Mouse (Mus musculus): ENCODE results near the gene Gpr137c. TPM values are rescaled to one million over a fixed set of nuclear protein-coding genes. Genes with fewer than 3 reads are reported as not detected.

Gene Gpr137c
- polyA plus RNA-seq, 1 experiment, result 2.1 TPM

GRCm38 (mm10) chr14:45291608-45292007 is 72.1 kb downstream of the Gpr137c start:
- TF ChIP-seq CTCF (IDR thresholded peaks at IDR 0.05; ENCODE audit: extremely low read depth, insufficient read length, insufficient replicate concordance, low read depth, low read length) (no peak), POLR2A (IDR thresholded peaks at IDR 0.05; ENCODE audit: low read depth, low read length) (no peak)
- H3K27ac ChIP-seq (ENCODE audit: insufficient read depth, low read depth, low read length), result no peak overlapping the region
- WGBS, result 79% methylated on average over 4 of the region's 4 CpGs
- H3K4me3 ChIP-seq (ENCODE audit: low read depth, low read length), result no peak overlapping the region
- no peaks in the 10 kb centered on the region for H3K27me3 ChIP-seq (ENCODE audit: control insufficient read depth, insufficient read depth, low read length)
- H3K36me3 ChIP-seq (ENCODE audit: control insufficient read depth, insufficient read depth, low read length), result peaks cover 45% of the 10 kb centered on the region
- no peaks in the 10 kb centered on the region for H3K4me1 ChIP-seq (ENCODE audit: control insufficient read depth, insufficient read depth, insufficient read length, low read length)

GRCm38 (mm10) chr14:45303939-45304338 is 84.4 kb downstream of the Gpr137c start:
- 81% methylated on average over 4 of the region's 4 CpGs for WGBS
- Histone ChIP-seq H3K36me3 (ENCODE audit: control insufficient read depth, insufficient read depth, low read length) (peaks cover 41% of the 10 kb centered on the region), H3K27ac (ENCODE audit: insufficient read depth, low read depth, low read length) (no peak overlapping the region), H3K4me3 (ENCODE audit: low read depth, low read length) (no peak overlapping the region), H3K27me3 (ENCODE audit: control insufficient read depth, insufficient read depth, low read length) (no peaks in the 10 kb centered on the region), H3K4me1 (ENCODE audit: control insufficient read depth, insufficient read depth, insufficient read length, low read length) (0 out of 2 replicates have a peak, but pooled peaks cover 1% of the 10 kb centered on the region)
- TF ChIP-seq POLR2A (IDR thresholded peaks at IDR 0.05; ENCODE audit: low read depth, low read length) (no peak), CTCF (IDR thresholded peaks at IDR 0.05; ENCODE audit: extremely low read depth, insufficient read length, insufficient replicate concordance, low read depth, low read length) (no peak)

- WGBS, result 87% methylated on average over 4 of the region's 4 CpGs
- H3K4me3 ChIP-seq (ENCODE audit: low read depth, low read length), result no peak overlapping the region
- no peak for TF ChIP-seq POLR2A (IDR thresholded peaks at IDR 0.05; ENCODE audit: low read depth, low read length)
- no peak for TF ChIP-seq CTCF (IDR thresholded peaks at IDR 0.05; ENCODE audit: extremely low read depth, insufficient read length, insufficient replicate concordance, low read depth, low read length)
- H3K36me3 ChIP-seq (ENCODE audit: control insufficient read depth, insufficient read depth, low read length), result peaks cover 37% of the 10 kb centered on the region
- H3K27me3 ChIP-seq (ENCODE audit: control insufficient read depth, insufficient read depth, low read length), result no peaks in the 10 kb centered on the region
- no peak overlapping the region for H3K27ac ChIP-seq (ENCODE audit: insufficient read depth, low read depth, low read length)
- H3K4me1 ChIP-seq (ENCODE audit: control insufficient read depth, insufficient read depth, insufficient read length, low read length), result 0 out of 2 replicates have a peak, but pooled peaks cover 1% of the 10 kb centered on the region
Measured at GRCm38 (mm10) chr14:45304389-45304788, 84.9 kb downstream of the Gpr137c start.

- Histone ChIP-seq H3K4me3 (ENCODE audit: low read depth, low read length) (no peak overlapping the region), H3K4me1 (ENCODE audit: control insufficient read depth, insufficient read depth, insufficient read length, low read length) (0 out of 2 replicates have a peak, but pooled peaks cover 1% of the 10 kb centered on the region), H3K27ac (ENCODE audit: insufficient read depth, low read depth, low read length) (no peak overlapping the region), H3K36me3 (ENCODE audit: control insufficient read depth, insufficient read depth, low read length) (peaks cover 25% of the 10 kb centered on the region), H3K27me3 (ENCODE audit: control insufficient read depth, insufficient read depth, low read length) (no peaks in the 10 kb centered on the region)
- TF ChIP-seq POLR2A (IDR thresholded peaks at IDR 0.05; ENCODE audit: low read depth, low read length) (no peak), CTCF (IDR thresholded peaks at IDR 0.05; ENCODE audit: extremely low read depth, insufficient read length, insufficient replicate concordance, low read depth, low read length) (no peak)
- 90% methylated on average over 5 of the region's 5 CpGs for WGBS
Measured at GRCm38 (mm10) chr14:45305852-45306251, 86.3 kb downstream of the Gpr137c start.

GRCm38 (mm10) chr14:45307630-45308328 is 88.3 kb downstream of the Gpr137c start:
- Histone ChIP-seq H3K4me1 (ENCODE audit: control insufficient read depth, insufficient read depth, insufficient read length, low read length) (0 out of 2 replicates have a peak, but pooled peaks cover 1% of the 10 kb centered on the region), H3K4me3 (ENCODE audit: low read depth, low read length) (no peak overlapping the region), H3K27me3 (ENCODE audit: control insufficient read depth, insufficient read depth, low read length) (no peaks in the 10 kb centered on the region), H3K36me3 (ENCODE audit: control insufficient read depth, insufficient read depth, low read length) (peaks cover 14% of the 10 kb centered on the region), H3K27ac (ENCODE audit: insufficient read depth, low read depth, low read length) (no peak overlapping the region)
- WGBS, result 82% methylated on average over 8 of the region's 8 CpGs
- TF ChIP-seq CTCF (IDR thresholded peaks at IDR 0.05; ENCODE audit: extremely low read depth, insufficient read length, insufficient replicate concordance, low read depth, low read length) (no peak), POLR2A (IDR thresholded peaks at IDR 0.05; ENCODE audit: low read depth, low read length) (no peak)

- Histone ChIP-seq H3K27me3 (ENCODE audit: control insufficient read depth, insufficient read depth, low read length) (no peaks in the 10 kb centered on the region), H3K36me3 (ENCODE audit: control insufficient read depth, insufficient read depth, low read length) (peaks cover 5% of the 10 kb centered on the region), H3K4me3 (ENCODE audit: low read depth, low read length) (no peak overlapping the region), H3K27ac (ENCODE audit: insufficient read depth, low read depth, low read length) (no peak overlapping the region), H3K4me1 (ENCODE audit: control insufficient read depth, insufficient read depth, insufficient read length, low read length) (0 out of 2 replicates have a peak, but pooled peaks cover 1% of the 10 kb centered on the region)
- WGBS, result 85% methylated on average over 13 of the region's 13 CpGs
- TF ChIP-seq POLR2A (IDR thresholded peaks at IDR 0.05; ENCODE audit: low read depth, low read length) (no peak), CTCF (IDR thresholded peaks at IDR 0.05; ENCODE audit: extremely low read depth, insufficient read length, insufficient replicate concordance, low read depth, low read length) (no peak)
Measured at GRCm38 (mm10) chr14:45309646-45310045, 90.1 kb downstream of the Gpr137c start.

GRCm38 (mm10) chr14:45310101-45310500 is 90.6 kb downstream of the Gpr137c start:
- no peaks in the 10 kb centered on the region for H3K27me3 ChIP-seq (ENCODE audit: control insufficient read depth, insufficient read depth, low read length)
- H3K4me3 ChIP-seq (ENCODE audit: low read depth, low read length), result no peak overlapping the region
- WGBS, result 91% methylated on average over 14 of the region's 14 CpGs
- H3K4me1 ChIP-seq (ENCODE audit: control insufficient read depth, insufficient read depth, insufficient read length, low read length), result 0 out of 2 replicates have a peak, but pooled peaks cover 1% of the 10 kb centered on the region
- H3K27ac ChIP-seq (ENCODE audit: insufficient read depth, low read depth, low read length), result no peak overlapping the region
- H3K36me3 ChIP-seq (ENCODE audit: control insufficient read depth, insufficient read depth, low read length), result peaks cover 2% of the 10 kb centered on the region
- TF ChIP-seq CTCF (IDR thresholded peaks at IDR 0.05; ENCODE audit: extremely low read depth, insufficient read length, insufficient replicate concordance, low read depth, low read length), result no peak
- no peak for TF ChIP-seq POLR2A (IDR thresholded peaks at IDR 0.05; ENCODE audit: low read depth, low read length)

Data from small intestine, adult 2 months (tissue).